Mouse (Mus musculus) liver, embryonic 11.5 days (tissue): ENCODE measurements at regions not wholly inside any gene's neighbourhood (a gene's known extent, or its start where the extent isn't known, plus 50 kb on each side); places are given as distances from the start of the nearest gene placed in this dataset.

ENCODE experiments used
- ATAC-seq: fragments of 200-750 bp; cut with Nextera tagmentation; replicated peaks from 2 replicates; pipeline ENCODE4 v1.8.0; 2017; ENCODE audit warnings: moderate number of reproducible peaks, mild to moderate bottlenecking, moderate TSS enrichment, moderate library complexity; ENCODE audit not compliant: low FRiP score
- DNase-seq: peaks from one replicate; pipeline ENCODE4 v3.0.0-alpha.2; 2017; ENCODE audit warnings: low spot score
- H3K27ac ChIP-seq: fragments of 300-500 bp; sonication (generic); 2 replicates; pipeline ENCODE4 v1.5.1; 2014; ENCODE audit warnings: mild to moderate bottlenecking, low read depth, low read length, control low read depth
- H3K27me3 ChIP-seq: fragments of 300-500 bp; sonication (generic); replicated peaks from 2 replicates; pipeline ENCODE4 v1.6.1; 2014; ENCODE audit warnings: low read length, mixed read lengths; ENCODE audit not compliant: control insufficient read depth, insufficient read depth
- H3K36me3 ChIP-seq: fragments of 300-500 bp; sonication (generic); 2 replicates; pipeline ENCODE4 v1.6.1; 2014; ENCODE audit warnings: mild to moderate bottlenecking, low read length, moderate library complexity, mixed read lengths; ENCODE audit not compliant: control insufficient read depth, insufficient read depth
- H3K4me1 ChIP-seq: fragments of 300-500 bp; sonication (generic); replicated peaks from 2 replicates; pipeline ENCODE4 v1.6.1; 2014; ENCODE audit warnings: low read length, mixed read lengths; ENCODE audit not compliant: control insufficient read depth, insufficient read depth
- H3K4me2 ChIP-seq: fragments of 300-500 bp; sonication (generic); 2 replicates; pipeline ENCODE4 v1.6.1; 2014; ENCODE audit warnings: mild to moderate bottlenecking, control low read depth, moderate library complexity
- H3K4me3 ChIP-seq: fragments of 300-500 bp; sonication (generic); 2 replicates; pipeline ENCODE4 v1.5.1; 2014; ENCODE audit warnings: low read depth, low read length, control low read depth
- H3K9ac ChIP-seq: fragments of 300-500 bp; sonication (generic); 2 replicates; pipeline ENCODE4 v1.6.1; 2014; ENCODE audit warnings: low read depth, low read length, control low read depth
- H3K9me3 ChIP-seq: fragments of 300-500 bp; sonication (generic); 2 replicates; pipeline ENCODE4 v1.6.1; 2016; ENCODE audit warnings: low read length, inconsistent platforms, mixed read lengths; ENCODE audit not compliant: control insufficient read depth
- WGBS: fragments of 180-500 bp; shearing (Covaris S2); extraction: QIAGEN DNeasy Blood & Tissue Kit; methylation state at CpG from one replicate; pipeline ENCODE4 v1.1.7; 2014; 5-methylcytosine and 5-hydroxymethylcytosine counted together

GRCm38 (mm10) chr7:136164834-136165233, 448.7 kb upstream of the Mki67 start:
- no peaks in the 10 kb centered on the region for H3K36me3 ChIP-seq
- H3K27me3 ChIP-seq: no peaks in the 10 kb centered on the region
- no peak overlapping the region for H3K27ac ChIP-seq
- H3K9ac ChIP-seq: no peak overlapping the region
- WGBS: 79% methylated on average over 5 of the region's 5 CpGs
- ATAC-seq (no peak), DNase-seq (no peak)
- H3K4me1 ChIP-seq: no peaks in the 10 kb centered on the region
- no peak overlapping the region for H3K4me2 ChIP-seq
- H3K4me3 ChIP-seq: no peak overlapping the region
- H3K9me3 ChIP-seq: no peaks in the 10 kb centered on the region

- H3K4me3 ChIP-seq: no peak overlapping the region
- 60% methylated on average over 4 of the region's 4 CpGs for WGBS
- ATAC-seq (no peak), DNase-seq (no peak)
- H3K27me3 ChIP-seq: no peaks in the 10 kb centered on the region
- no peak overlapping the region for H3K4me2 ChIP-seq
- no peak overlapping the region for H3K9ac ChIP-seq
- no peaks in the 10 kb centered on the region for H3K9me3 ChIP-seq
- no peak overlapping the region for H3K27ac ChIP-seq
- no peaks in the 10 kb centered on the region for H3K4me1 ChIP-seq
- no peaks in the 10 kb centered on the region for H3K36me3 ChIP-seq
Observed at GRCm38 (mm10) chr7:136169261-136169660, 453.1 kb upstream of the Mki67 start.

DNA sequence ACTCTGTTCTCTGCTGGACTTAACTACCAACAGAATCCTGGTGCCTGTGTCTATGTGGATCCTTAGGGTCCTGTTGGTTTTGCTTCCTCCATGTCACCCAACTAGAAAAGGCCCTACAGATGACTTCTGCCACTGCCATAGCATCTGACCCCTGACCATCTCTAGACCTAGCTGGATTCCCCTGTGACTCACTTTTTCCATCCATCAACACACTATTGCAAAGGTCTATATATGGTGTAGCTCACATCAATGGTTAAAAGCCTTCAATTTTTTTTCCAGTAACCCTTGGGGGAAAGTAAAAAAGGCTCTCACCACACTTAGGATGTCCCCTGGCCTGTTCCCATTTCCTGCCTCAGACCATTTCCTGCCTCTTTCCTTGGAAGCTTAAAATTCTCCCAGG, 460.2 kb upstream of the Mki67 start:
- Histone ChIP-seq H3K36me3 (no peaks in the 10 kb centered on the region), H3K4me3 (no peak overlapping the region), H3K4me2 (no peak overlapping the region), H3K9me3 (no peaks in the 10 kb centered on the region), H3K9ac (no peak overlapping the region), H3K4me1 (no peaks in the 10 kb centered on the region), H3K27ac (no peak overlapping the region), H3K27me3 (no peaks in the 10 kb centered on the region)
- ATAC-seq: no peak
- no peak for DNase-seq

- no peaks in the 10 kb centered on the region for H3K36me3 ChIP-seq
- 68% methylated on average over 6 of the region's 6 CpGs for WGBS
- no peak for DNase-seq
Observed at GRCm38 (mm10) chr7:136180996-136181395, 464.8 kb upstream of the Mki67 start.

GRCm38 (mm10) chr7:136182101-136182500, 465.9 kb upstream of the Mki67 start:
- Histone ChIP-seq H3K9ac (no peak overlapping the region), H3K27me3 (no peaks in the 10 kb centered on the region), H3K4me3 (no peak overlapping the region), H3K9me3 (no peaks in the 10 kb centered on the region), H3K4me2 (no peak overlapping the region), H3K36me3 (no peaks in the 10 kb centered on the region), H3K4me1 (no peaks in the 10 kb centered on the region), H3K27ac (no peak overlapping the region)
- no peak for DNase-seq
- ATAC-seq: no peak
- WGBS: 79% methylated on average over 5 of the region's 5 CpGs

More at GRCm38 (mm10) chr7:136180996-136181395, 464.8 kb upstream of the Mki67 start:
- no peak overlapping the region for H3K27ac ChIP-seq
- no peak overlapping the region for H3K9ac ChIP-seq
- H3K4me2 ChIP-seq: no peak overlapping the region
- H3K9me3 ChIP-seq: no peaks in the 10 kb centered on the region
- H3K4me1 ChIP-seq: no peaks in the 10 kb centered on the region
- no peak overlapping the region for H3K4me3 ChIP-seq
- ATAC-seq: no peak
- H3K27me3 ChIP-seq: no peaks in the 10 kb centered on the region

- Histone ChIP-seq H3K9ac (no peak overlapping the region), H3K36me3 (no peaks in the 10 kb centered on the region), H3K9me3 (no peaks in the 10 kb centered on the region), H3K4me2 (no peak overlapping the region), H3K4me1 (no peaks in the 10 kb centered on the region), H3K27ac (no peak overlapping the region), H3K27me3 (no peaks in the 10 kb centered on the region), H3K4me3 (no peak overlapping the region)
- WGBS: 83% methylated on average over 17 of the region's 17 CpGs
- ATAC-seq (no peak), DNase-seq (no peak)
Observed at GRCm38 (mm10) chr7:136196424-136197160, 480.4 kb upstream of the Mki67 start.

DNA sequence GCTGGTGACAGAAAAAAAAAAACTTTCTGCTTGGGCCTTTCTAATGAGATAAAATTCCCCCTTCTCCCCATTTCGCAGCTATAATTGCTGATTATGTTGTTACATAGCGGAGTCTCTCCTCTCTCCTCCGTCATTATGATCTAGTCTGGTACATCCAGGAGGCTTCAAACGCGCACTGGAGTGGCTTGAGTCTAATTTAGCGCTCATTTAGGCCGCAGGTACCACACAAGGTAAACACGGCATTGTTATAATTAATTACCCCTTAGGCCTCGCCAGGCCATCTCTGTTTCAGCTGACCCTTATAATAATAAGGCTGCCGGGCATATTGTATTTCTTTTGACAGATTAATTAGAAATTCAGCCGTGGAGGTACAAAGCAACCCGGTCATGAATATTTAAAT, 492.7 kb upstream of the Mki67 start:
- DNase-seq (no peak), ATAC-seq (no peak)
- Histone ChIP-seq H3K4me1 (no peaks in the 10 kb centered on the region), H3K27me3 (peaks cover 6% of the 10 kb centered on the region; the same call in 1 of the 2 replicates), H3K36me3 (no peaks in the 10 kb centered on the region), H3K27ac (no peak overlapping the region), H3K9ac (no peak overlapping the region), H3K9me3 (no peaks in the 10 kb centered on the region), H3K4me3 (no peak overlapping the region), H3K4me2 (no peak overlapping the region)
- 82% methylated on average over 12 of the region's 12 CpGs for WGBS

- no peak overlapping the region for H3K4me2 ChIP-seq
- ATAC-seq: no peak; the same call in 1 of the 2 replicates
- H3K4me3 ChIP-seq: no peak overlapping the region
- H3K9ac ChIP-seq: no peak overlapping the region
- peaks cover 6% of the 10 kb centered on the region; the same call in 1 of the 2 replicates for H3K27me3 ChIP-seq
- WGBS: 50% methylated on average over 31 of the region's 31 CpGs
- H3K9me3 ChIP-seq: no peaks in the 10 kb centered on the region
- no peak for DNase-seq
- H3K4me1 ChIP-seq: no peaks in the 10 kb centered on the region
- no peak overlapping the region for H3K27ac ChIP-seq
- no peaks in the 10 kb centered on the region for H3K36me3 ChIP-seq
Observed at GRCm38 (mm10) chr7:136209299-136210171, 493.4 kb upstream of the Mki67 start.
